Mouse (Mus musculus) inflammation-experienced regulatory T-cells, adult 6 months (primary cell): ENCODE data around the gene Ace3. TPM values are rescaled to one million over a fixed set of nuclear protein-coding genes. Genes with fewer than 3 reads are reported as not detected.

ENCODE experiments used
- ATAC-seq: one replicate; pipeline ENCODE4 v1.8.0; 2017
- polyA plus RNA-seq, 3 experiments: library from polyadenylated mRNA; unstranded; fragments of 100-300 nt; shearing (Covaris generic); gene quantifications; one replicate each; pipeline ENCODE4 v1.2.1; 2017

The Ace3 gene
- polyA plus RNA-seq, 3 experiments from 2014 or later: not detected

DNA sequence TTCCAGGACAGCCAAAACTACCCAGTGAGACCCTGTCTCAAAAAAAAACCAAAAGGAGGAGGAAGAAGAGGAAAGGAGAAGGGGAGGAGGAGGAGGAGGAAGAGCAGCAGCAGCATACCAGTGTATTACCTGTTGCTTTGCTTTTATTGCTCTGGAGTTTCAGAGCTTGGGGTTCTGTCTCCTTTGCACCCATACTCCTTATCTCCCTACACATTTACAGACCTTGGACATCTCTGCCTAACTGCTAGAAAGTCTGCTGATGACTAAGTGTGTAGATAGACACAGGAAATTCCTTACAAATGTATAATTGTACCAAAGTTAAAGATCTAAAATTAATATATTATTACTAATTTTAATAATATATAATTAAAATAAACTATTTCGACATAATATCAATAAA, 50.8 kb downstream of the Ace3 start:
- no peak for ATAC-seq

DNA sequence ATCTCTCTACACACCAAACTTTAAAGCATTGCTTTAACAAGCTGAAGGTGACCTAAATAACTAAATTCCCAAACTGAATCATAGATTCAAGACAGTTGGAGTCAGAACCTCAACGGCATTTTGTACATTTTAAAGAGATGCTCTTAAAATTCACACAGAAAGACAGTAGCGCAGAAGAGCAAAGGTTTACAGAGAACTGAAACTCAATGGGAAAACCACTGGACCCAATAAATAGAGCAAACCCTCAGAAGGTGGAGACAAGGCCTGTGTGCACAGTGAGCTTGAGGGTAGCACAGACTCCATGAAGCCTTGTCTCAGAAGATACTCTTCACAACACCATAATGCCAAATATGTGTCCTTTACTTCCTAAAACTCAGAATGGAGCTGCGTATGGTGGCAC, 51.3 kb downstream of the Ace3 start:
- no peak for ATAC-seq

- ATAC-seq: no peak
These were observed 52.1 kb downstream of the Ace3 start for GRCm38 (mm10) chr11:106046584-106046983.

DNA sequence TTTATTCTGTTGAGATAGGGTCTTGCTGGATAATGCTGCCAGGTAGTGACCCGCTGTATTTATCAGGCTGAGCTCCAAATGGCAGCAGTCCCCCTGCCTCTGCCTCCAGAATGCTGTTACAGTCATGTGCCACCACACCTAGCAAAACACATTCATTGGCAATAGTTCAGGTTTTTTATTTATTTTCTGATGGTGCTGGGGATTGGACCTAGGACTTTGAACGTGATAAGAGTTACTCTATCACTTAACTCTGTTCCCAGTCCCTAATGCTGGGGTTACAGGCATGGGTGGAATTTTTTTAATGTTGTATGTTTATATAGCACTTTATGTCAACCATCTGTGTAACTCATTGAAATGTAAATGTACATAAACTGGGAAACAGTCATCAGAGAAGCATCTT, 59.4 kb downstream of the Ace3 start:
- no peak for ATAC-seq

GRCm38 (mm10) chr11:106054600-106054999, 60.1 kb downstream of the Ace3 start:
- ATAC-seq: no peak

Other genes starting within 250 kb of the Ace3 start
- 1 to 10 TPM in 2 of 3 experiments, under 1 TPM in 1; 0.34 to 1.8 (median 1.3) TPM for gene Cyb561, start 41.3 kb upstream of the Ace3 start, polyA plus RNA-seq
- gene Ace, start 26.7 kb upstream of the Ace3 start, polyA plus RNA-seq: not detected
- under 1 TPM in 1 of 3 experiments, not detected in 2; 0.16 TPM for gene Kcnh6, start 13.4 kb downstream of the Ace3 start, polyA plus RNA-seq
- 10 to 100 TPM; 18.5 to 25.5 (median 22.3) TPM for gene Dcaf7, start 42.2 kb downstream of the Ace3 start, polyA plus RNA-seq
- gene Taco1, start 71.4 kb downstream of the Ace3 start, polyA plus RNA-seq: 10 to 100 TPM in 2 of 3 experiments, 1 to 10 TPM in 1; 7.7 to 14.5 (median 13.3) TPM
- gene Map3k3, start 89.9 kb downstream of the Ace3 start, polyA plus RNA-seq: 10 to 100 TPM; 11.5 to 33.4 (median 33.3) TPM
- gene Gm10840, start 166.2 kb downstream of the Ace3 start, polyA plus RNA-seq: not detected
- gene Limd2, start 166.2 kb downstream of the Ace3 start, polyA plus RNA-seq: 100 to 1,000 TPM; 535 to 666 (median 652) TPM
- 10 to 100 TPM; 28.1 to 45.4 (median 37.4) TPM for gene Strada, start 207.5 kb downstream of the Ace3 start, polyA plus RNA-seq
- gene Ccdc47, start 221.7 kb downstream of the Ace3 start, polyA plus RNA-seq: 10 to 100 TPM; 77.0 to 93.9 (median 77.0) TPM
- gene Ddx42, start 222.3 kb downstream of the Ace3 start, polyA plus RNA-seq: 10 to 100 TPM; 55.6 to 92.5 (median 83.3) TPM